Mouse (Mus musculus): ENCODE results near the gene Mepe.

Mepe gene

GRCm38 (mm10) chr5:104358592-104358991 lies 33.5 kb downstream of the Mepe start:
- no peak for DNase-seq

GRCm38 (mm10) chr5:104359257-104359656 lies 34.1 kb downstream of the Mepe start:
- no peak for DNase-seq

GRCm38 (mm10) chr5:104370580-104370979 lies 45.5 kb downstream of the Mepe start:
- DNase-seq = peak; percentile 12

GRCm38 (mm10) chr5:104371284-104371683 lies 46.2 kb downstream of the Mepe start:
- DNase-seq = no peak

GRCm38 (mm10) chr5:104373648-104374307 lies 48.6 kb downstream of the Mepe start:
- no peak for DNase-seq

GRCm38 (mm10) chr5:104374308-104374660 lies 49.2 kb downstream of the Mepe start:
- DNase-seq = no peak

- no peak for DNase-seq
Observed at GRCm38 (mm10) chr5:104375132-104375531, 50.0 kb downstream of the Mepe start.

- no peak for DNase-seq
Observed at GRCm38 (mm10) chr5:104376890-104377289, 51.8 kb downstream of the Mepe start.

GRCm38 (mm10) chr5:104380574-104380973 lies 55.4 kb downstream of the Mepe start:
- DNase-seq = no peak

GRCm38 (mm10) chr5:104381671-104382070 lies 56.5 kb downstream of the Mepe start:
- DNase-seq = no peak

GRCm38 (mm10) chr5:104384540-104384939 lies 59.4 kb downstream of the Mepe start:
- DNase-seq = no peak

- no peak for DNase-seq
Observed at GRCm38 (mm10) chr5:104385521-104385920, 60.4 kb downstream of the Mepe start.

- DNase-seq = no peak
Observed at GRCm38 (mm10) chr5:104386908-104387307, 61.8 kb downstream of the Mepe start.

Data from right cerebral cortex, postnatal 4 days (tissue).